Mouse (Mus musculus): ENCODE measurements around the gene Gpr22.

DNA sequence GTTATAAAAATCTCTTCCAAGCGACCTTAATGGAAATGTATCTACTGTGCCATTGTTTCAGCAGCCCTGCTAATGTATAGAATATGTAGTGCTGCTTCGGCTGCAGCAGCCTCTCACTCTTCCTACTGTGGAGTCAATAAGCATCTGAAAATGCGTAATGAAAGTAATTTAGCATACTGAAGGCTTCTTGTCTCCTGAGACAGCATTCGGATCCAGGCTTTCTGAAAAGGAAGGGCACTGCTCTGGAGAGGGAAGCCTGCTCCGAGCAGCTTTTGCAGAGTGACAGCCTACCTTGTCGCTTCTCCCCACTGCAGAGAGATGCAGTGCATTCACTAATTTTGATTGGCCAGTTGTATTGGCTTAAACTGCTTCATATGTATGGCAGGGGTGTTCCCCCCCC, at the start of gene Gpr22:
- TF ChIP-seq CTCF (IDR thresholded peaks at IDR 0.05; ENCODE audit: extremely low read depth, insufficient read depth, low read length) (no peak), POLR2A (IDR thresholded peaks at IDR 0.05; ENCODE audit: extremely low read depth, insufficient read depth, low read length) (peak; percentile 99)
